Mouse (Mus musculus) testis, adult 2 months (tissue): ENCODE measurements around the gene Pnpo.

Source experiments
- CTCF ChIP-seq: fragments of 200-500 bp; IDR thresholded peaks from 2 replicates; pipeline ENCODE4 v1.5.1; 2012; ENCODE audit warnings: low read depth, mild to moderate bottlenecking, inconsistent platforms, low read length, moderate library complexity; ENCODE audit not compliant: control insufficient read depth, insufficient read depth, insufficient replicate concordance
- POLR2A ChIP-seq: fragments of 200-500 bp; IDR thresholded peaks from 2 replicates; pipeline ENCODE4 v1.6.1; 2012; ENCODE audit warnings: low read depth, mild to moderate bottlenecking, inconsistent platforms, low read length, moderate library complexity; ENCODE audit not compliant: control insufficient read depth

GRCm38 (mm10) chr11:96978401-96979246 lies 34.8 kb upstream of the Pnpo start:
- TF ChIP-seq CTCF (no peak), POLR2A (no peak)
